24 mouse cellular contexts compared by ENCODE assay signal in genomic region chr4:83170741-83171140, GRCm38 (mm10).
DNase-seq lines count a peak whose midpoint lies in the region; ATAC-seq and TF ChIP-seq lines count a peak whose summit lies in the region.
"Had no signal": no experiment of that assay in that cellular context is flagged by ENCODE, and none has a peak within 500 bp of the region (broad histone marks: within the 10 kb centered on the region; RNA-seq: fewer than 3 reads in every experiment).

No protein-coding gene starts in this region.

- no peaks in the 10 kb centered on the region for H3K36me3 ChIP-seq in heart, embryonic 10.5 days
- no peaks in the 10 kb centered on the region for H3K36me3 ChIP-seq in embryonic facial prominence, embryonic 11.5 days (replicated peaks; ENCODE audit: control insufficient read depth, insufficient read depth, low read depth, low read length)
- H3K36me3 ChIP-seq: embryonic facial prominence, embryonic 15.5 days; heart, embryonic 12.5 days; liver, embryonic 13.5 days; midbrain, embryonic 12.5 days had no signal

- no peak for ATAC-seq in embryonic facial prominence, embryonic 11.5 days (replicated peaks; ENCODE audit: insufficient number of reproducible peaks, low FRiP score, low TSS enrichment, low read depth)
- no peak for ATAC-seq in frontal cortex, adult (ENCODE audit: low TSS enrichment)
- ATAC-seq: intestine, embryonic 16.5 days had no signal

- peak overlapping the region; percentile 18; the same call in 1 of the 2 replicates for H3K27ac ChIP-seq in heart, embryonic 10.5 days
- no peak overlapping the region for H3K27ac ChIP-seq in embryonic facial prominence, embryonic 11.5 days (replicated peaks; ENCODE audit: low read depth, low read length)
- no peak overlapping the region for H3K27ac ChIP-seq in left cerebral cortex, adult 2 months
- H3K27ac ChIP-seq: embryonic facial prominence, embryonic 15.5 days; gastrocnemius, adult 2 months; hindbrain, embryonic 14.5 days; liver, embryonic 13.5 days; midbrain, embryonic 12.5 days had no signal

- peaks cover 15% of the 10 kb centered on the region; the same call in 1 of the 2 replicates for H3K4me1 ChIP-seq in heart, embryonic 10.5 days
- no peaks in the 10 kb centered on the region for H3K4me1 ChIP-seq in embryonic facial prominence, embryonic 11.5 days (ENCODE audit: control insufficient read depth, insufficient read depth, low read length)
- H3K4me1 ChIP-seq: liver, embryonic 13.5 days had no signal

- peak; percentile 71 for DNase-seq in heart, embryonic 10.5 days (ENCODE audit: low spot score)
- no peak for DNase-seq in heart, adult 9 months (ENCODE audit: low spot score in 2 of 2)
- DNase-seq in kidney, postnatal 10 days, result peak; percentile 40
- no peak for DNase-seq in kidney, postnatal 36 days
- peak; percentile 80 for DNase-seq in embryo, embryonic 10 days (ENCODE audit: low spot score)
- DNase-seq in embryonic facial prominence, embryonic 11.5 days (ENCODE audit: low spot score), result peak; percentile 26
- DNase-seq in left cerebral cortex, adult 2 months (ENCODE audit: extremely low spot score in 1 of 2, low spot score in 2 of 2), result no peak
- DNase-seq: adrenal gland, postnatal 25 days; cerebellum, adult 11-12 months; gastrocnemius, adult 2 months; heart, postnatal 14 days; left cerebral cortex, postnatal 4 days; liver, embryonic 13.5 days; lung, embryonic 14.5 days; lung, postnatal 4 days; right cerebral cortex, adult 18-20 months; thymus, postnatal 14 days had no signal

- H3K27me3 ChIP-seq in heart, embryonic 10.5 days (ENCODE audit: insufficient read depth, poor library complexity, severe bottlenecking), result no peaks in the 10 kb centered on the region
- H3K27me3 ChIP-seq in embryonic facial prominence, embryonic 11.5 days (ENCODE audit: control insufficient read depth, insufficient read depth, low read length), result no peaks in the 10 kb centered on the region
- H3K27me3 ChIP-seq: CH12.LX; embryonic facial prominence, embryonic 15.5 days; heart, embryonic 12.5 days; liver, embryonic 13.5 days; midbrain, embryonic 12.5 days had no signal

- TF ChIP-seq CTCF in left cerebral cortex, adult 2 months (IDR thresholded peaks at IDR 0.05), result no peak

- 63% methylated on average over 9 of the region's 9 CpGs for WGBS in heart, embryonic 10.5 days
- 29% methylated on average over 9 of the region's 9 CpGs for WGBS in embryonic facial prominence, embryonic 11.5 days

- no peak overlapping the region for H3K4me2 ChIP-seq in embryonic facial prominence, embryonic 11.5 days (ENCODE audit: low read depth, low read length)
- H3K4me2 ChIP-seq: embryonic facial prominence, embryonic 15.5 days; heart, embryonic 12.5 days; hindbrain, embryonic 14.5 days; liver, embryonic 13.5 days; lung, embryonic 14.5 days; midbrain, embryonic 12.5 days had no signal

- no peak overlapping the region for H3K9ac ChIP-seq in embryonic facial prominence, embryonic 11.5 days (replicated peaks; ENCODE audit: low read length)
- H3K9ac ChIP-seq: embryonic facial prominence, embryonic 15.5 days; heart, embryonic 12.5 days; hindbrain, embryonic 14.5 days; liver, embryonic 13.5 days; lung, embryonic 14.5 days; midbrain, embryonic 12.5 days had no signal

- intact Hi-C loops in left cerebral cortex, adult 2 months (cut with DNase I), result no loop called here

- H3K4me3 ChIP-seq in heart, embryonic 10.5 days, result no peak overlapping the region
- no peak overlapping the region for H3K4me3 ChIP-seq in embryonic facial prominence, embryonic 11.5 days (ENCODE audit: low read depth, low read length)
- no peak overlapping the region for H3K4me3 ChIP-seq in left cerebral cortex, adult 2 months
- H3K4me3 ChIP-seq: embryonic facial prominence, embryonic 15.5 days; gastrocnemius, adult 2 months; heart, embryonic 12.5 days; liver, embryonic 13.5 days; midbrain, embryonic 12.5 days had no signal

- H3K9me3 ChIP-seq in heart, embryonic 10.5 days, result no peaks in the 10 kb centered on the region
- H3K9me3 ChIP-seq in embryonic facial prominence, embryonic 11.5 days (replicated peaks; ENCODE audit: control insufficient read depth, low read length), result no peaks in the 10 kb centered on the region
- H3K9me3 ChIP-seq: embryonic facial prominence, embryonic 15.5 days; heart, embryonic 12.5 days; liver, embryonic 13.5 days; midbrain, embryonic 12.5 days had no signal

Comparison
In these comparisons a context has a peak if more than half of its experiments do, and no peak if none do; other contexts are left out.
1. DNase-seq: peak in heart, embryonic 10.5 days (single experiment), kidney, postnatal 10 days (single experiment), embryo, embryonic 10 days (single experiment) and embryonic facial prominence, embryonic 11.5 days (single experiment); none in heart, adult 9 months (0 of 2), kidney, postnatal 36 days (0 of 2) and left cerebral cortex, adult 2 months (0 of 2).